7 mouse cellular contexts compared by ENCODE assay signal in genomic region chr6:82702593-82703017, GRCm38 (mm10). TPM values are rescaled to one million over a fixed set of nuclear protein-coding genes. Genes with fewer than 3 reads are reported as not detected.
DNase-seq lines count a peak whose midpoint lies in the region; ATAC-seq and TF ChIP-seq lines count a peak whose summit lies in the region.

No protein-coding gene starts in this region.

- no peaks in the 10 kb centered on the region for H3K36me3 ChIP-seq in intestine, embryonic 16.5 days (ENCODE audit: control insufficient read depth, insufficient read depth, low read length)
- H3K36me3 ChIP-seq in midbrain, embryonic 11.5 days (ENCODE audit: control insufficient read depth, insufficient read depth, low read length): no peaks in the 10 kb centered on the region

- no peaks in the 10 kb centered on the region for H3K4me1 ChIP-seq in cortical plate, adult 2 months (ENCODE audit: control insufficient read depth, insufficient read depth, low read length)
- H3K4me1 ChIP-seq in intestine, embryonic 16.5 days (ENCODE audit: control insufficient read depth, insufficient read depth, low read length): no peaks in the 10 kb centered on the region
- peaks cover 16% of the 10 kb centered on the region for H3K4me1 ChIP-seq in midbrain, embryonic 11.5 days (ENCODE audit: control insufficient read depth, insufficient read depth, low read length)

- H3K27ac ChIP-seq in cortical plate, adult 2 months (ENCODE audit: insufficient read depth, low read length): no peak overlapping the region
- no peak overlapping the region for H3K27ac ChIP-seq in intestine, embryonic 16.5 days (ENCODE audit: low read length)
- no peak overlapping the region for H3K27ac ChIP-seq in midbrain, embryonic 11.5 days (ENCODE audit: low read depth, low read length)

- intact Hi-C loops in gastrocnemius, postnatal 14 days (cut with DNase I; ENCODE audit: low total_unique reads): loop anchor here (10.0 kb wide), 3 partner anchors 272 to 728 kb away; no protein-coding TSS in a partner anchor
- intact Hi-C loops in left cerebral cortex, postnatal 25 days (cut with DNase I): loop anchor here (1.0 to 10.0 kb wide), 4 partner anchors 55 to 726 kb away; no protein-coding TSS in a partner anchor

- DNase-seq in gastrocnemius, postnatal 14 days: peak; percentile 89
- peak; percentile 78 to 86 for DNase-seq in left cerebral cortex, postnatal 25 days (ENCODE audit: low spot score in 2 of 2)
- DNase-seq in midbrain, embryonic 11.5 days (ENCODE audit: low spot score, missing footprints): peak; percentile 99
- peak; percentile 96 for DNase-seq in right cerebral cortex, postnatal 4 days

- peak; percentile 92 for ATAC-seq in activated CD4-positive, CD25-positive, alpha-beta regulatory T cell, adult 4 months
- peak; percentile 87 for ATAC-seq in intestine, embryonic 16.5 days
- peak; percentile 80 for ATAC-seq in midbrain, embryonic 11.5 days (ENCODE audit: low FRiP score)

- no peaks in the 10 kb centered on the region for H3K9me3 ChIP-seq in intestine, embryonic 16.5 days (ENCODE audit: control insufficient read depth, low read length)
- H3K9me3 ChIP-seq in midbrain, embryonic 11.5 days (ENCODE audit: control insufficient read depth, low read length): no peaks in the 10 kb centered on the region

- no peak for TF ChIP-seq POLR2A in cortical plate, adult 2 months (IDR thresholded peaks at IDR 0.05; ENCODE audit: extremely low read depth, insufficient read depth, low read length)

- no peak overlapping the region for H3K4me2 ChIP-seq in intestine, embryonic 16.5 days (ENCODE audit: low read depth, low read length)
- H3K4me2 ChIP-seq in midbrain, embryonic 11.5 days: no peak overlapping the region

- peak; percentile 88 for TF ChIP-seq CTCF in cortical plate, adult 2 months (IDR thresholded peaks at IDR 0.05; ENCODE audit: extremely low read depth, insufficient read depth, low read length)

- H3K27me3 ChIP-seq in intestine, embryonic 16.5 days (replicated peaks; ENCODE audit: control insufficient read depth, insufficient read depth, low read length): no peaks in the 10 kb centered on the region
- no peaks in the 10 kb centered on the region for H3K27me3 ChIP-seq in midbrain, embryonic 11.5 days (ENCODE audit: control insufficient read depth, insufficient read depth, low read length)

- no peak overlapping the region for H3K9ac ChIP-seq in intestine, embryonic 16.5 days (ENCODE audit: low read depth, low read length)
- no peak overlapping the region for H3K9ac ChIP-seq in midbrain, embryonic 11.5 days (ENCODE audit: low read length)

- WGBS in intestine, embryonic 16.5 days: 26% methylated on average over 16 of the region's 16 CpGs
- 32% methylated on average over 16 of the region's 16 CpGs for WGBS in midbrain, embryonic 11.5 days

- no peak overlapping the region for H3K4me3 ChIP-seq in cortical plate, adult 2 months (ENCODE audit: insufficient read depth, low read length)
- H3K4me3 ChIP-seq in intestine, embryonic 16.5 days (ENCODE audit: low read length): no peak overlapping the region
- no peak overlapping the region for H3K4me3 ChIP-seq in midbrain, embryonic 11.5 days (ENCODE audit: low read depth, low read length)

RNA-seq across cellular contexts. Expression of gene Pole4, which starts 2.6 kb away (rescaled TPM):
- polyA plus RNA-seq in activated CD4-positive, CD25-positive, alpha-beta regulatory T cell, adult 4 months (2017; shearing (Covaris generic)): 10 to 100 TPM; 67.9 to 73.6 TPM
- 41.4 and 42.4 TPM in 2 replicates for polyA plus RNA-seq in cortical plate, adult 2 months (2012; rRNA removed)
- total RNA-seq in gastrocnemius, postnatal 14 days (2021): 10 to 100 TPM; 22.0 to 22.9 TPM
- polyA plus RNA-seq in intestine, embryonic 16.5 days (2015; fragmentation: Nextera tagmentation; extraction: Ambion mirVana): 80.1 and 82.6 TPM in 2 replicates
- total RNA-seq in left cerebral cortex, postnatal 25 days (2021): 10 to 100 TPM; 31.4 to 31.7 TPM
- polyA plus RNA-seq in midbrain, embryonic 11.5 days (2014; fragmentation: Nextera tagmentation; extraction: Ambion mirVana): 107 and 111 TPM in 2 replicates
